Mouse (Mus musculus) kidney, embryonic 15.5 days (tissue): ENCODE results near the gene Plekhh2. TPM values are rescaled to one million over a fixed set of nuclear protein-coding genes. Genes with fewer than 3 reads are reported as not detected.
A peak's percentile ranks its signal among the peaks of the same experiment; 100 is the strongest.

ENCODE experiments used
- ATAC-seq: fragments of 200-750 bp; cut with Nextera tagmentation; replicated peaks from 2 replicates; pipeline ENCODE4 v1.8.0; 2017; ENCODE audit warnings: moderate TSS enrichment; ENCODE audit not compliant: low FRiP score
- H3K27ac ChIP-seq: fragments of 300-500 bp; sonication (generic); 2 replicates; pipeline ENCODE4 v1.5.1; 2015; ENCODE audit warnings: mild to moderate bottlenecking, inconsistent platforms
- H3K27me3 ChIP-seq: fragments of 300-500 bp; sonication (generic); 2 replicates; pipeline ENCODE4 v1.6.1; 2015; ENCODE audit warnings: inconsistent platforms
- H3K36me3 ChIP-seq: fragments of 300-500 bp; sonication (generic); 2 replicates; pipeline ENCODE4 v1.6.1; 2015; ENCODE audit warnings: inconsistent platforms
- H3K4me1 ChIP-seq: fragments of 300-500 bp; sonication (generic); 2 replicates; pipeline ENCODE4 v1.6.1; 2015; ENCODE audit warnings: inconsistent platforms
- H3K4me2 ChIP-seq: fragments of 300-500 bp; sonication (generic); 2 replicates; pipeline ENCODE4 v1.6.1; 2015; ENCODE audit warnings: moderate library complexity, mild to moderate bottlenecking, inconsistent platforms
- H3K4me3 ChIP-seq: fragments of 300-500 bp; sonication (generic); replicated peaks from 2 replicates; pipeline ENCODE4 v1.5.1; 2015; ENCODE audit warnings: mild to moderate bottlenecking, inconsistent platforms
- H3K9ac ChIP-seq: fragments of 300-500 bp; sonication (generic); 2 replicates; pipeline ENCODE4 v1.6.1; 2015; ENCODE audit warnings: mild to moderate bottlenecking, inconsistent platforms
- H3K9me3 ChIP-seq: fragments of 300-500 bp; sonication (generic); replicated peaks from 2 replicates; pipeline ENCODE4 v1.6.1; 2016; ENCODE audit warnings: inconsistent platforms
- WGBS: fragments of 180-500 bp; shearing (Covaris S2); methylation state at CpG from one replicate; pipeline ENCODE4 v1.1.7; 2015; ENCODE audit warnings: mixed read lengths; 5-methylcytosine and 5-hydroxymethylcytosine counted together
- polyA plus RNA-seq: library from polyadenylated mRNA; unstranded; fragments of >200 nt; fragmentation: Nextera tagmentation; extraction: Ambion mirVana; gene quantifications from 2 replicates; pipeline ENCODE4 v1.2.1, GENCODE M21; 2015

Plekhh2 gene
- polyA plus RNA-seq, 1 experiment from 2014 or later: 11.9 TPM

DNA sequence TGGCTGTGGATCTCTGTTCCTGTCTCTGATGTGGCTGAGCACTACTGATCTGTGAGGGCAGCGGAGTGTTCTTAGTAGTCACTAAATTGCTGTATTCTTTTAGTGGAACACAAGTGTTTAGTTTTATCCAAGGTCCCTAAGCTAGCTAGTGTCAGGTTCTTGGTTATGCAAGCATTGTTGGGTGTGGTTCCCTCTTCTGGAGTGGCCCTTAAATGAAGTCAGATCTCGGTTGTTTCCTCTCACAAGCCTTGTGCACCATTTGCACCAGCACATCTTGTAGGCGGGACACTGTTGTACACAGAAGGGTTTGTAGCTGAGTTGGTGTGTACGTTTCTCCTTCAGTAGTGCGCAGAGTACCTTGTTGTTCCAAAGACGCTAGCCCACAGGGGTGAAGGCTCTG lies 126.3 kb downstream of the Plekhh2 start:
- Histone ChIP-seq H3K4me3 (no peak overlapping the region), H3K9me3 (no peaks in the 10 kb centered on the region), H3K27ac (no peak overlapping the region), H3K4me2 (no peak overlapping the region), H3K27me3 (no peaks in the 10 kb centered on the region), H3K36me3 (peaks cover 12% of the 10 kb centered on the region; the same call in 1 of the 2 replicates), H3K9ac (no peak overlapping the region), H3K4me1 (0 out of 2 replicates have a peak, but pooled peaks cover 2% of the 10 kb centered on the region)
- WGBS: 91% methylated on average over 6 of the region's 6 CpGs
- no peak for ATAC-seq

DNA sequence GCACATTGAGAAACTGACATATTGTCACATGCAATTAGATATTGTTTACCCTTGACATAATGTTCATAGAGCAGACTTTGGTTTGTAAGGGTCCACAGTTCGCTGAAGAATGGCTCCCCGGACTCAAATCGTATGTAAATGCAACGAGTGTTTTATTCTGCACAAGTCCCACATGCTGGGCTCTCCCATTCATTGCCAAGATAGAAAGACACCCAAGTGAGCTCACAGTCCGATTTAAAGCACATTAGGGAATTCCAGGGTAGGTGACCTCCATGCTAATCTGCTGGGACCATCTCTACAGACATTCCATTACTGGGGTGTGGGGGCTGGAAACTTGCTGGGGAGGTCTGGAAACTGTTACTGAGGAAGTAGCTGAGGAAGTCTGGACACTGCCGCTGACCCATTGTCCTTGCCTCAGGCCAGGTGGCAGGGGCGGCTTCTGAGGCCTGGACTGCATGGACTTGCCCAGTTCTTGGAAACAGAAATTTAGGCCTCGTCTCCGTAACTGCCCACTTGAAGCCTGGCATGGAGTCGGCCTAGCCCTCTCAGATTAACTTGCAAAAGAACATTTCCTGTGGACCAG lies 128.2 kb downstream of the Plekhh2 start:
- Histone ChIP-seq H3K27me3 (no peaks in the 10 kb centered on the region), H3K4me3 (no peak overlapping the region), H3K36me3 (0 out of 2 replicates have a peak, but pooled peaks cover 5% of the 10 kb centered on the region), H3K9ac (no peak overlapping the region), H3K4me2 (no peak overlapping the region), H3K27ac (no peak overlapping the region), H3K4me1 (peaks cover 15% of the 10 kb centered on the region), H3K9me3 (no peaks in the 10 kb centered on the region)
- ATAC-seq: no peak
- 82% methylated on average over 10 of the region's 10 CpGs for WGBS

DNA sequence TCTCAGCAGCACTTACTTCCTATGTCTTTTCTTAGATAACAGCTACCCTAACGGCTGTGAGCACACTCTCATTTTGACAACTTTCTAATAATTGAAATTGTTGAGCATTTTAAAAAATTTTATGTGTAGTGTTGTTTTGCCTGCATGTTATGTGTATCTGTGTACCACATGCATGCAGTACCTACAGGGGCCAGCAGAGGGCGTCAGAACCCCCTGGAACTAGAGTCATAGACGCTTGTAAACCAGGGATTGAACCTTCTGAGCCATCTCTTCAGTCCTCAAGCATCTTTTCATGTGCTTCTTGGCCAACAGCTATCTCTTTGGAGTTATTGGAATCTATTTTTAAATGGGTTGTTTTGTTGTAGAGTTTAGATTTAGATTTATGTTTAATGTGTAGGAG lies 130.2 kb downstream of the Plekhh2 start:
- no peak overlapping the region for H3K4me2 ChIP-seq
- WGBS: 36% methylated on average over 3 of the region's 3 CpGs

DNA sequence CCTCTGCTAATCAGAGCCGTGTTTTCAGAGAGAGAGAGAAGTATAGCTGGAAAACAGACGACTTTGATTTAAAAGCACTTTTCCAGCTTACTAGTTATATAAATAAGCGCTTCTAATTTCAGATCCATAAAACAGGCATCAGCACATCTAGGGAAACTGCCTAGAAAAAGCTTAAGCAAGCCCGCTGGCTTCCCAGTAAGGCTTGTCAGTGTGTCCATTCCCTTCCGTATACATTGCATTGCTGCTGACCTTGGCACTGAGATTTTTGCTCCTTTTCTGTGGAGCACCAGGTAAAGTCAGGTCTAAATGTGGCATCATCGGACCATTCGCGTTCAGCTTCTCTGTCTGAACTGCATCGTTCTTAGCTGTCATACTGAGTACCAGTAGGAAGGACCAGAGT lies 130.6 kb downstream of the Plekhh2 start:
- 75% methylated on average over 9 of the region's 9 CpGs for WGBS
- H3K9ac ChIP-seq: no peak overlapping the region
- ATAC-seq: no peak

More for the DNA sequence above, 130.2 kb downstream of the Plekhh2 start:
- ATAC-seq: no peak
- peaks cover 28% of the 10 kb centered on the region for H3K4me1 ChIP-seq
- no peaks in the 10 kb centered on the region for H3K9me3 ChIP-seq
- H3K27ac ChIP-seq: no peak overlapping the region
- no peaks in the 10 kb centered on the region for H3K27me3 ChIP-seq
- H3K36me3 ChIP-seq: 0 out of 2 replicates have a peak, but pooled peaks cover under 1% of the 10 kb centered on the region
- no peak overlapping the region for H3K9ac ChIP-seq
- no peak overlapping the region for H3K4me3 ChIP-seq

DNA sequence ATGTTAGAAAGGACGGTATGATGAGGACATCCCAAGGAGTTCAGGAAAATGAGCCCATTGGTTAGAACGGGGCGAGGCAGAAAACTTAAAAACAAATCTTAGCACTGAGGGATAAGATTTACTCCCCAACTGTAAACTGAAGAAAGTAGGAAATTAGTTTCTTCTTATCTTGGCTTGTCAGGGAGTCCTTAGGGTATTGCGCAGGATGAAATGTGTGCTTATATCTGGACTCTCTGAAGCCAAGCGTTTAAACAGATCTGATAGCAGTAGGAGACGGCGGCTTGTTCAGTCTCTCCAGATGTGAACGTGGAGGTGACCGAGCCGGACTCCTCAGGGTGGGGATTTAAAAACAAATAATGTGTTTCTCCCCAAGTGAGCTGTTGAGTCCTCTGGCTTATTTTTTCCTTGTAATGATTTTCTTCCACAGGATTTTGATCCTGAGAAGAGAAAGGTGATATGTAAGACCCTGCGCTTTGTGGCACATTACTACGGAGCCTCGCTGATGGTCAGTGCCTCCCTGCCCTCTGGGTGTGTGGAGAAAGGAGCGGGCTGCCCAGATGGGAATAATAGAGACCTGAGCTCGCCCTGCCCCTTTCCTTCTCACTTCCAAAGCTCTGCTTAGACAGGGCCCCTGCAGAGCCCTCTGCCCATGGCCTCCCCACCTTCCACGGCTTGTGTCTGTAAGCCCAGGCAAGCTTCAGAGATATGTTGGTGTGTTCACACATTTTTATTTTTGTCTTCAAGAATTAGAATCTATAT lies 132.8 kb downstream of the Plekhh2 start:
- Histone ChIP-seq H3K27ac (0 out of 2 replicates have a peak overlapping the region, but pooled peaks have one; percentile 33), H3K4me2 (no peak overlapping the region), H3K36me3 (no peaks in the 10 kb centered on the region), H3K4me3 (no peak overlapping the region), H3K9me3 (no peaks in the 10 kb centered on the region), H3K27me3 (no peaks in the 10 kb centered on the region), H3K4me1 (peaks cover 28% of the 10 kb centered on the region), H3K9ac (no peak overlapping the region)
- no peak for ATAC-seq
- WGBS: 40% methylated on average over 16 of the region's 16 CpGs

More for the DNA sequence above, 130.6 kb downstream of the Plekhh2 start:
- H3K4me3 ChIP-seq: no peak overlapping the region
- no peak overlapping the region for H3K4me2 ChIP-seq
- no peaks in the 10 kb centered on the region for H3K36me3 ChIP-seq
- peaks cover 28% of the 10 kb centered on the region for H3K4me1 ChIP-seq
- H3K27ac ChIP-seq: no peak overlapping the region
- H3K27me3 ChIP-seq: no peaks in the 10 kb centered on the region
- no peaks in the 10 kb centered on the region for H3K9me3 ChIP-seq

DNA sequence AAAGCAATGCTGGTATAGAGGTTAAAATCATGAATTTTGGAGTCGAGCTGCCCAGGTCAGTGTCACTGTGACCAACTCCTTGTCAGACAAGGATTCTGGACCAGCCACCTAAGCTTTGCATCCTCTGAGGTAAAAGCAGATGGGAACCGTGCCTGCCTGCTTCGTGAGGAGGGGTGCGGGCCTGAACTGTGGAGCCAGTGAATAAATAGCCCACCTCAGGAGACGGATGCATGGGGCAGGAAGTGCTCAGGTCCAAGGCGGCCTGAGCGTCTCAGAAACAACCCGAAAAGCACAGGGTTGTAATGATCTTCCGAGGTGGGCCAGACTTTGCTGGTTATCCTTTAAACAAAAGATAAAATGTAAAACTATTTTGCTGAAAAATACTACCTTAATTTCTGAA lies 133.4 kb downstream of the Plekhh2 start:
- no peaks in the 10 kb centered on the region for H3K9me3 ChIP-seq
- 36% methylated on average over 9 of the region's 9 CpGs for WGBS

DNA sequence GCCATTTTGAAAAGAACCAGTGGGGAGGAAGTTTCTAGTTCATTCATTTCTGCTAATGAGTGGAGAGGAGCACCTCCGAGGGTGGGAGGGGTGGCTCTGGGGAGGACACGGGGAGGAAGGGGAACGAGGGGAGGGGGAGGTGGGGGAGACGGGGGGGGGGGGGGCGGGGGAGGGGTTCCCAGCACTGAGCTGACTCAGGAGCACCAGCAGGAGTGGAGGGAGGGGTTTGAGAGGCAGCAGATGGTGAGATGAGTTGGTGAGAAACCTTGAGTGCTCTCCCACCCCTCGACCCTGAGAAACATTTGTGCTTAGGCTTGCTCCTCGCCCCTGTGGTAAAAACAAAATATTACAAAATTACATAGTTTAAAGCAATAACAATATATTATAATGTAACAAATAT lies 134.2 kb downstream of the Plekhh2 start:
- no peaks in the 10 kb centered on the region for H3K9me3 ChIP-seq
- no peak for ATAC-seq
- H3K4me3 ChIP-seq: no peak overlapping the region
- H3K27ac ChIP-seq: no peak overlapping the region
- H3K9ac ChIP-seq: no peak overlapping the region
- peaks cover 28% of the 10 kb centered on the region for H3K4me1 ChIP-seq
- 31% methylated on average over 4 of the region's 7 CpGs for WGBS
- H3K36me3 ChIP-seq: no peaks in the 10 kb centered on the region; the same call in 1 of the 2 replicates
- no peaks in the 10 kb centered on the region for H3K27me3 ChIP-seq
- H3K4me2 ChIP-seq: no peak overlapping the region

More for the DNA sequence above, 133.4 kb downstream of the Plekhh2 start:
- ATAC-seq: no peak
- Histone ChIP-seq H3K27ac (no peak overlapping the region), H3K36me3 (no peaks in the 10 kb centered on the region), H3K4me3 (no peak overlapping the region), H3K27me3 (no peaks in the 10 kb centered on the region), H3K9ac (no peak overlapping the region), H3K4me1 (peaks cover 28% of the 10 kb centered on the region), H3K4me2 (no peak overlapping the region)

DNA sequence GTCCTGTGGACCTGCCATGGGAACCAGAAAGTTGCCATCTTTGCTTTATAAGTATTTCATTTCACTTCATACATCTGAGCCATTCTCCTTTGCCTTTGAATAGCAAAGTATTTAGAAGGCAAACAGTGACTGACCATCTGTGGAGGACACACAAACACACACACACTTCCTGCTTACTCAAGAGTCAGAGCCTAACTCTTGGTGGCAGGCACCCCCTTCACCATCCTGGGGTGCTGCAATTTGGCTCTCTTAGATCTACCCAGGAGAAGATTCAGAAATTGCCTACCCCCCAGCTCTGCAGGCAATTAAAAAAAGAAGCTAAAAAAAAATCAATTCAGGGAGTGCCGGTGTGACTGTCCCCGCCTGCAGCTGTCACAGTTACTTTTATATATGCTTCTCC lies 134.8 kb downstream of the Plekhh2 start:
- Histone ChIP-seq H3K9ac (no peak overlapping the region), H3K9me3 (no peaks in the 10 kb centered on the region), H3K4me2 (no peak overlapping the region), H3K4me3 (no peak overlapping the region), H3K27ac (no peak overlapping the region), H3K4me1 (peaks cover 28% of the 10 kb centered on the region), H3K36me3 (no peaks in the 10 kb centered on the region; the same call in 1 of the 2 replicates), H3K27me3 (no peaks in the 10 kb centered on the region)
- ATAC-seq: no peak
- WGBS: 63% methylated on average over 2 of the region's 2 CpGs

DNA sequence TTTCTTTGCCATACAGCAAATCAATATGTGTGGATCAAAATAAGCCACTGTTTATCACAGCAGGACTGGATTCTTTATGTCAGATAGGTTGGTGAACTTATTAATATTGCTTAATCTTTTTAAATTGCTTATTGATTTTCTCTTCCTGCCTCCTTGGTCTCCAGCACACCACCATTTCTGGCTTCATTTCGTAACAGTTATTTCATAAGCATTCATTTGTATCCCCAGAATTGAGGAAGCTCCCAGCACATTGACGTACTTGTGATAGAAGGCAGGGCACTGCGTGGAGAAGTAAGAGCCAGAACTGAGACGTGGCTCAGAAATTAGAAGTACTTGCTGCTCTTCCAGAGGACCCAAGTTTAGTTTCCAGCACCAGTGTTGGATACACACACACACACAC lies 135.9 kb downstream of the Plekhh2 start:
- Histone ChIP-seq H3K9ac (no peak overlapping the region), H3K27me3 (no peaks in the 10 kb centered on the region), H3K27ac (no peak overlapping the region), H3K4me1 (peaks cover 28% of the 10 kb centered on the region), H3K9me3 (no peaks in the 10 kb centered on the region), H3K4me2 (no peak overlapping the region), H3K36me3 (peaks cover 8% of the 10 kb centered on the region; the same call in 1 of the 2 replicates), H3K4me3 (no peak overlapping the region)
- no peak for ATAC-seq
- WGBS: 92% methylated on average over 4 of the region's 4 CpGs

DNA sequence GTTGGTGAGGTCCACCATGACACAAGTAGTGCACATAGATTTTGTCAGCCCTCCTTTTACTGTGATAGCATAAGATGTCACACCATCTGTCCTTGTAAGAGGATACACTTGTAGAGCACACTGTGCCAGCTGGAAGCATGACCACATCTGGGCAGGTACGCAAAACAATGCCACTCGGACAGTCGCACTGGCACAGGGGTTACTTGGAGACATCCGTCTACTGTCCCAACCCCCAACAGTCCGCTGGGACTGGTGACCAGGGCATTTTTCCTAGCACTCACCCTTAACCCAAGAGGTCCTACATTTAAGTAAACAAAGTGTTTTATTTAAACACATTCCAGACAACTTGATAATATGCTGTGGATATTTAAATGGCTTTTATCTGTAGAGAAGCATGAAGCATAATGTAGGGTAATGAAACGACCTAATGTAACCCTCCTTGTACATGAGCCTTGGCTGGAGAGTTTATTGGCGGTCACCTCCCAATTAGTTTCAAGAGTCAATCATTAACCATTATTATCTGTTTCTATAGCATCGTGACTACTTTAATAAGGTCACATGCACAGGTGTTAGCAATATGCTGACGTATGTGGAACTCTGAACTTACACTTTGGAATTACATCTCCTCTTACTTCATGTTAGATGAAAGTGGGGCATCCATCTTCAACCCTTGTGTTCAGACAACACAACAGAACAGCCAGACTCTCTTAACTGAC lies 138.8 kb downstream of the Plekhh2 start:
- Histone ChIP-seq H3K4me2 (no peak overlapping the region), H3K4me1 (peaks cover 10% of the 10 kb centered on the region), H3K9ac (no peak overlapping the region), H3K4me3 (no peak overlapping the region), H3K36me3 (peaks cover 15% of the 10 kb centered on the region; the same call in 1 of the 2 replicates), H3K9me3 (no peaks in the 10 kb centered on the region), H3K27me3 (no peaks in the 10 kb centered on the region), H3K27ac (no peak overlapping the region)
- WGBS: 87% methylated on average over 9 of the region's 9 CpGs
- ATAC-seq: no peak

DNA sequence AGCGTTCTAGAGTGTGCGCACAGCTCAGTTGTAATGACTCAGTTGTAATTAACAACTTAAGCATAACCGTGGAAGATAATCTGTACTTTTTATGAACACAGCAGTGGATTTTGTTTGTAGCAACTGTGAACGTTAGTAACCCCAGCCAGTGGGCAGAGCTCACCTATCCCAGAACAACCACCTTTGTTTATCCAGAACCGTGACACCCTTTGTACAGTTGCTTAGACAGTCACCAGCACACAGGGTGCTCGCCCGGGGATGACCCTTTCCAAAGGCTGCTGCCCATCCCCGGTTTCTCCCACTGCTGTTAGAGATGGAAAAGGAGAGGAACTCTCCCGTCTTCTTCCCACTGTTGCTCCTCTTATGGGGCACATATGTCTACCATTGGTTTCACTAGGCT lies 141.8 kb downstream of the Plekhh2 start:
- no peaks in the 10 kb centered on the region for H3K27me3 ChIP-seq
- WGBS: 94% methylated on average over 9 of the region's 9 CpGs
- H3K4me2 ChIP-seq: no peak overlapping the region
- peaks cover 28% of the 10 kb centered on the region for H3K4me1 ChIP-seq
- H3K36me3 ChIP-seq: peaks cover 15% of the 10 kb centered on the region; the same call in 1 of the 2 replicates
- H3K4me3 ChIP-seq: no peak overlapping the region
- no peak overlapping the region for H3K9ac ChIP-seq
- no peak overlapping the region for H3K27ac ChIP-seq
- ATAC-seq: no peak
- H3K9me3 ChIP-seq: no peaks in the 10 kb centered on the region

DNA sequence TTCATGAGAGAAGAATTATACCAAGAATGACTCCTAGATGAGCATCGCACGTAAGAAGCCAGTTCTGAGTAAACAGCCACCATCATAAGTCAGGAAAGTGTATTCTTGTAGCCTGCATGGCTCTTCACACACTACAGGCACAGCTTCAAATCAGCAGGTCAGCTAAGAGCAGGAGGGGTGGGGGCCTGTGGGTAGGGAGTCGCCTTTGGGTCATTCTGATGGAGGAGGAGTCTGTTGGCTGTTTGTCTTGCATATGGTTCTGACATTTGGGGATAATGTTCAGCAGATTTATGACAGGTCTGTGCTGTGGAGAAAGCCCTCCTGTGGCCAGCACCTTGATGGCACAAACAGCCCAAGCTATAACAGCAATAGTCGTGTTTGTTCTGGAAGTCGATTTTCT lies 144.5 kb downstream of the Plekhh2 start:
- Histone ChIP-seq H3K4me3 (no peak overlapping the region), H3K4me1 (peaks cover 29% of the 10 kb centered on the region), H3K9ac (no peak overlapping the region), H3K36me3 (peaks cover 15% of the 10 kb centered on the region; the same call in 1 of the 2 replicates), H3K9me3 (no peaks in the 10 kb centered on the region), H3K27me3 (no peaks in the 10 kb centered on the region), H3K27ac (no peak overlapping the region), H3K4me2 (no peak overlapping the region)
- no peak for ATAC-seq
- WGBS: 45% methylated on average over 5 of the region's 5 CpGs
